ENCODE assay signal across 9 mouse cellular contexts in genomic region chr5:84414931-84415431, GRCm38 (mm10). TPM values are rescaled to one million over a fixed set of nuclear protein-coding genes. Genes with fewer than 3 reads are reported as not detected.
DNase-seq lines count a peak whose midpoint lies in the region; ATAC-seq and TF ChIP-seq lines count a peak whose summit lies in the region.
"Had no signal": no experiment of that assay in that cellular context is flagged by ENCODE, and none has a peak within 500 bp of the region (broad histone marks: within the 10 kb centered on the region; RNA-seq: fewer than 3 reads in every experiment).

No protein-coding gene starts in this region.

- H3K4me1 ChIP-seq in forebrain, embryonic 15.5 days = peaks cover 21% of the 10 kb centered on the region
- H3K4me1 ChIP-seq in thymus, adult 2 months (replicated peaks; ENCODE audit: control insufficient read depth, insufficient read depth, low read length) = no peaks in the 10 kb centered on the region

- H3K9ac ChIP-seq in forebrain, embryonic 15.5 days (replicated peaks) = peak overlapping the region; percentile 97

- H3K36me3 ChIP-seq in forebrain, embryonic 15.5 days = no peaks in the 10 kb centered on the region
- H3K36me3 ChIP-seq in thymus, adult 2 months (ENCODE audit: control insufficient read depth, insufficient read depth, low read length) = no peaks in the 10 kb centered on the region

- H3K27ac ChIP-seq in forebrain, embryonic 15.5 days (replicated peaks) = peak overlapping the region; percentile 99
- no peak overlapping the region for H3K27ac ChIP-seq in thymus, adult 2 months (ENCODE audit: control insufficient read depth, insufficient read depth, low read length)

- 2% methylated on average over 8 of the region's 8 CpGs for WGBS in forebrain, embryonic 15.5 days
- 20% methylated on average over 8 of the region's 8 CpGs for WGBS in thymus, adult 2 months

- TF ChIP-seq CTCF in thymus, adult 2 months (IDR thresholded peaks at IDR 0.05; ENCODE audit: borderline replicate concordance, control insufficient read depth, extremely low read depth, insufficient read depth, low read length, poor library complexity) = no peak

- no peaks in the 10 kb centered on the region for H3K9me3 ChIP-seq in forebrain, embryonic 15.5 days

- peak overlapping the region; percentile 58 for H3K4me2 ChIP-seq in forebrain, embryonic 15.5 days (replicated peaks)

- peak overlapping the region; percentile 69 for H3K4me3 ChIP-seq in forebrain, embryonic 15.5 days
- H3K4me3 ChIP-seq in thymus, adult 2 months (ENCODE audit: control insufficient read depth, insufficient read depth, low read length) = no peak overlapping the region

- no peaks in the 10 kb centered on the region for H3K27me3 ChIP-seq in forebrain, embryonic 15.5 days
- H3K27me3 ChIP-seq in thymus, adult 2 months (ENCODE audit: control insufficient read depth, insufficient read depth, low read length) = no peaks in the 10 kb centered on the region

- DNase-seq in cerebellum, postnatal 10 days = peak; percentile 18
- DNase-seq in cerebellum, adult 18-20 months = no peak
- peak; percentile 32 to 48 for DNase-seq in left cerebral cortex, adult 8-10 months (ENCODE audit: low spot score in 2 of 2)
- peak; percentile 61 for DNase-seq in retina, embryonic 14.5 days (ENCODE audit: low spot score)
- DNase-seq in adipocyte (ENCODE audit: low spot score) = no peak
- no peak for DNase-seq in thymus, adult 2 months

- ATAC-seq in forebrain, embryonic 15.5 days (replicated peaks) = peak; percentile 45
- ATAC-seq in granulocyte monocyte progenitor cell, adult 5-6 weeks (replicated peaks; ENCODE audit: poor library complexity, severe bottlenecking) = no peak

- TF ChIP-seq POLR2A in thymus, adult 2 months (IDR thresholded peaks at IDR 0.05; ENCODE audit: control insufficient read depth, extremely low read depth, insufficient read depth, low read length, poor library complexity) = no peak

RNA-seq across cellular contexts. Expression of gene Epha5, which starts 2.2 kb away (rescaled TPM):
- 161 and 172 TPM in 2 replicates for polyA plus RNA-seq in forebrain, embryonic 15.5 days (2015; fragmentation: Nextera tagmentation; extraction: Ambion mirVana)
- 10 to 100 TPM; 81.1 to 92.7 (median 84.3) TPM for total RNA-seq in left cerebral cortex, adult 8-10 months (2022)
- not detected in 2 replicates for polyA plus RNA-seq in thymus, adult 2 months (2012; rRNA removed)
- not detected in 2 replicates for total RNA-seq in granulocyte monocyte progenitor cell, adult 5-6 weeks (2014; fragmentation: Nextera tagmentation)
- not detected in 2 replicates for total RNA-seq in granulocyte monocyte progenitor cell, adult 5-6 weeks (2017)
- polyA plus RNA-seq: liver, embryonic 16.5 days had no signal

Comparison
In these comparisons a context has a peak if more than half of its experiments do, and no peak if none do; other contexts are left out.
1. DNase-seq: peak in cerebellum, postnatal 10 days (2 of 2), left cerebral cortex, adult 8-10 months (2 of 2) and retina, embryonic 14.5 days (single experiment); none in cerebellum, adult 18-20 months (0 of 2), adipocyte (single experiment) and thymus, adult 2 months (single experiment).
2. RNA of gene Epha5, which starts 2.2 kb away (total RNA-seq): 81.1 to 92.7 TPM in left cerebral cortex, adult 8-10 months; not detected in granulocyte monocyte progenitor cell, adult 5-6 weeks; every median in the first group is over 10 times any median in the second.